Mouse (Mus musculus) cerebellum, adult 2 months (tissue): ENCODE measurements around the gene Atp9a.

Source experiments
- CTCF ChIP-seq: fragments of 200-500 bp; IDR thresholded peaks from 2 replicates; pipeline ENCODE4 v1.5.1; 2011; ENCODE audit warnings: low read depth, mild to moderate bottlenecking, control low read depth, low read length, moderate library complexity, borderline replicate concordance; ENCODE audit not compliant: insufficient read depth
- POLR2A ChIP-seq: fragments of 200-500 bp; IDR thresholded peaks from 2 replicates; pipeline ENCODE4 v1.6.1; 2011; ENCODE audit warnings: low read length, control low read depth, borderline replicate concordance; ENCODE audit not compliant: insufficient read depth

GRCm38 (mm10) chr2:168604655-168605070 lies 137.5 kb downstream of the Atp9a start:
- TF ChIP-seq POLR2A (no peak), CTCF (no peak)
